Mouse (Mus musculus) limb, embryonic 12.5 days (tissue): Measurements from ENCODE around the gene Mindy1. TPM values are rescaled to one million over a fixed set of nuclear protein-coding genes. Genes with fewer than 3 reads are reported as not detected.
A peak's percentile ranks its signal among the peaks of the same experiment; 100 is the strongest.

ENCODE experiments used
- ATAC-seq: fragments of 200-750 bp; cut with Nextera tagmentation; 2 replicates; pipeline ENCODE4 v1.8.0; 2017; ENCODE audit warnings: low read depth, moderate TSS enrichment; ENCODE audit not compliant: insufficient number of reproducible peaks, insufficient read depth, low FRiP score, low TSS enrichment
- H3K27ac ChIP-seq: fragments of 300-500 bp; sonication (generic); 2 replicates; pipeline ENCODE4 v1.5.1; 2016; ENCODE audit warnings: mild to moderate bottlenecking, moderate library complexity
- H3K27me3 ChIP-seq: fragments of 300-500 bp; sonication (generic); 2 replicates; pipeline ENCODE4 v1.6.1; 2016; ENCODE audit warnings: mild to moderate bottlenecking, moderate library complexity
- H3K36me3 ChIP-seq: fragments of 300-500 bp; sonication (generic); 2 replicates; pipeline ENCODE4 v1.6.1; 2016; ENCODE audit warnings: mild to moderate bottlenecking, moderate library complexity
- H3K4me1 ChIP-seq: fragments of 300-500 bp; sonication (generic); replicated peaks from 2 replicates; pipeline ENCODE4 v1.6.1; 2016
- H3K4me2 ChIP-seq: fragments of 300-500 bp; sonication (generic); 2 replicates; pipeline ENCODE4 v1.6.1; 2016; ENCODE audit warnings: mild to moderate bottlenecking, moderate library complexity
- H3K4me3 ChIP-seq: fragments of 300-500 bp; sonication (generic); replicated peaks from 2 replicates; pipeline ENCODE4 v1.5.1; 2016; ENCODE audit warnings: mild to moderate bottlenecking
- H3K9ac ChIP-seq: fragments of 300-500 bp; sonication (generic); replicated peaks from 2 replicates; pipeline ENCODE4 v1.6.1; 2016; ENCODE audit warnings: mild to moderate bottlenecking, moderate library complexity
- H3K9me3 ChIP-seq: fragments of 300-500 bp; sonication (generic); 2 replicates; pipeline ENCODE4 v1.6.1; 2016; ENCODE audit warnings: mild to moderate bottlenecking, moderate library complexity
- WGBS: fragments of 180-500 bp; shearing (Covaris S2); methylation state at CpG from one replicate; pipeline ENCODE4 v1.1.7; 2016; 5-methylcytosine and 5-hydroxymethylcytosine counted together
- polyA plus RNA-seq: library from polyadenylated mRNA; unstranded; fragments of >200 nt; fragmentation: Nextera tagmentation; extraction: Ambion mirVana; gene quantifications from 2 replicates; pipeline ENCODE4 v1.2.1, GENCODE M21; 2016

The Mindy1 gene
- polyA plus RNA-seq, 1 experiment from 2014 or later, result 38.7 TPM

- H3K4me1 ChIP-seq, result peaks cover 20% of the 10 kb centered on the region
- 89% methylated on average over 12 of the region's 12 CpGs for WGBS
- no peak overlapping the region for H3K9ac ChIP-seq
Measured at GRCm38 (mm10) chr3:95284501-95285281, 3.5 kb downstream of the Mindy1 start.

GRCm38 (mm10) chr3:95285390-95285789 lies 4.2 kb downstream of the Mindy1 start:
- peaks cover 34% of the 10 kb centered on the region for H3K36me3 ChIP-seq
- H3K27ac ChIP-seq, result no peak overlapping the region
- no peak for ATAC-seq
- no peak overlapping the region for H3K9ac ChIP-seq
- H3K4me3 ChIP-seq, result no peak overlapping the region
- no peaks in the 10 kb centered on the region for H3K27me3 ChIP-seq
- 93% methylated on average over 5 of the region's 5 CpGs for WGBS
- no peaks in the 10 kb centered on the region for H3K9me3 ChIP-seq
- H3K4me2 ChIP-seq, result no peak overlapping the region
- H3K4me1 ChIP-seq, result peaks cover 20% of the 10 kb centered on the region

More at GRCm38 (mm10) chr3:95284501-95285281, 3.5 kb downstream of the Mindy1 start:
- H3K4me2 ChIP-seq, result peak overlapping the region; percentile 79
- no peak overlapping the region; the same call in 1 of the 2 replicates for H3K27ac ChIP-seq
- 0 out of 2 replicates have a peak overlapping the region, but pooled peaks have one; percentile 73 for H3K4me3 ChIP-seq
- no peaks in the 10 kb centered on the region for H3K9me3 ChIP-seq
- H3K27me3 ChIP-seq, result no peaks in the 10 kb centered on the region
- peaks cover 27% of the 10 kb centered on the region for H3K36me3 ChIP-seq
- no peak for ATAC-seq

GRCm38 (mm10) chr3:95286011-95286410 lies 4.9 kb downstream of the Mindy1 start:
- Histone ChIP-seq H3K36me3 (peaks cover 40% of the 10 kb centered on the region), H3K4me1 (peaks cover 17% of the 10 kb centered on the region), H3K27me3 (no peaks in the 10 kb centered on the region), H3K4me3 (no peak overlapping the region), H3K9me3 (no peaks in the 10 kb centered on the region), H3K27ac (no peak overlapping the region), H3K4me2 (no peak overlapping the region), H3K9ac (no peak overlapping the region)
- ATAC-seq, result no peak
- WGBS, result 60% methylated on average over 5 of the region's 5 CpGs

- Histone ChIP-seq H3K4me3 (no peak overlapping the region), H3K9ac (no peak overlapping the region), H3K27ac (no peak overlapping the region), H3K36me3 (peaks cover 45% of the 10 kb centered on the region), H3K4me1 (peaks cover 17% of the 10 kb centered on the region), H3K4me2 (no peak overlapping the region), H3K27me3 (no peaks in the 10 kb centered on the region), H3K9me3 (no peaks in the 10 kb centered on the region)
- 86% methylated on average over 7 of the region's 7 CpGs for WGBS
- no peak for ATAC-seq
Measured at GRCm38 (mm10) chr3:95286510-95286909, 5.4 kb downstream of the Mindy1 start.

GRCm38 (mm10) chr3:95287541-95287940 lies 6.4 kb downstream of the Mindy1 start:
- Histone ChIP-seq H3K4me1 (peaks cover 17% of the 10 kb centered on the region), H3K9me3 (no peaks in the 10 kb centered on the region), H3K4me2 (no peak overlapping the region), H3K4me3 (no peak overlapping the region), H3K27me3 (no peaks in the 10 kb centered on the region), H3K9ac (no peak overlapping the region), H3K27ac (no peak overlapping the region), H3K36me3 (peaks cover 56% of the 10 kb centered on the region)
- no peak for ATAC-seq
- WGBS, result 94% methylated on average over 3 of the region's 3 CpGs

- ATAC-seq, result no peak
- Histone ChIP-seq H3K4me2 (no peak overlapping the region), H3K27ac (no peak overlapping the region), H3K4me3 (no peak overlapping the region), H3K9ac (no peak overlapping the region), H3K4me1 (peaks cover 8% of the 10 kb centered on the region), H3K27me3 (no peaks in the 10 kb centered on the region), H3K9me3 (no peaks in the 10 kb centered on the region), H3K36me3 (peaks cover 74% of the 10 kb centered on the region)
- 93% methylated on average over 4 of the region's 4 CpGs for WGBS
Measured at GRCm38 (mm10) chr3:95289419-95289818, 8.3 kb downstream of the Mindy1 start.

GRCm38 (mm10) chr3:95290156-95290555 lies 9.0 kb downstream of the Mindy1 start:
- no peak overlapping the region for H3K9ac ChIP-seq
- no peak overlapping the region for H3K4me2 ChIP-seq
- peaks cover under 1% of the 10 kb centered on the region; the same call in 1 of the 2 replicates for H3K4me1 ChIP-seq
- WGBS, result 73% methylated on average over 6 of the region's 6 CpGs
- peaks cover 82% of the 10 kb centered on the region for H3K36me3 ChIP-seq
- H3K4me3 ChIP-seq, result no peak overlapping the region
- H3K9me3 ChIP-seq, result no peaks in the 10 kb centered on the region
- ATAC-seq, result no peak
- no peak overlapping the region for H3K27ac ChIP-seq
- H3K27me3 ChIP-seq, result no peaks in the 10 kb centered on the region

GRCm38 (mm10) chr3:95291041-95291440 lies 9.9 kb downstream of the Mindy1 start:
- Histone ChIP-seq H3K9me3 (no peaks in the 10 kb centered on the region), H3K9ac (no peak overlapping the region), H3K27ac (no peak overlapping the region), H3K4me1 (peaks cover 5% of the 10 kb centered on the region), H3K4me3 (no peak overlapping the region), H3K4me2 (no peak overlapping the region), H3K27me3 (no peaks in the 10 kb centered on the region), H3K36me3 (peaks cover 87% of the 10 kb centered on the region)
- no peak for ATAC-seq
- WGBS, result 84% methylated on average over 4 of the region's 4 CpGs

- H3K4me2 ChIP-seq, result no peak overlapping the region
- H3K9me3 ChIP-seq, result no peaks in the 10 kb centered on the region
- no peak overlapping the region for H3K4me3 ChIP-seq
- no peak overlapping the region for H3K9ac ChIP-seq
- H3K36me3 ChIP-seq, result peaks cover 92% of the 10 kb centered on the region
- no peak overlapping the region for H3K27ac ChIP-seq
- peaks cover 9% of the 10 kb centered on the region for H3K4me1 ChIP-seq
- 95% methylated on average over 2 of the region's 2 CpGs for WGBS
- no peaks in the 10 kb centered on the region for H3K27me3 ChIP-seq
- ATAC-seq, result no peak
Measured at GRCm38 (mm10) chr3:95292899-95293298, 11.8 kb downstream of the Mindy1 start.

- Histone ChIP-seq H3K4me2 (no peak overlapping the region), H3K9ac (no peak overlapping the region), H3K27ac (no peak overlapping the region), H3K4me1 (peaks cover 9% of the 10 kb centered on the region), H3K27me3 (no peaks in the 10 kb centered on the region), H3K4me3 (no peak overlapping the region), H3K36me3 (peaks cover 86% of the 10 kb centered on the region), H3K9me3 (no peaks in the 10 kb centered on the region)
- 79% methylated on average over 11 of the region's 11 CpGs for WGBS
- no peak for ATAC-seq
Measured at GRCm38 (mm10) chr3:95293537-95293936, 12.4 kb downstream of the Mindy1 start.

- H3K9me3 ChIP-seq, result no peaks in the 10 kb centered on the region
- H3K27me3 ChIP-seq, result no peaks in the 10 kb centered on the region
- no peak overlapping the region for H3K27ac ChIP-seq
- H3K4me1 ChIP-seq, result peaks cover 9% of the 10 kb centered on the region
- H3K36me3 ChIP-seq, result peaks cover 78% of the 10 kb centered on the region
- no peak overlapping the region for H3K4me3 ChIP-seq
- 92% methylated on average over 7 of the region's 7 CpGs for WGBS
- H3K9ac ChIP-seq, result no peak overlapping the region
- no peak for ATAC-seq
- no peak overlapping the region for H3K4me2 ChIP-seq
Measured at GRCm38 (mm10) chr3:95294316-95294715, 13.2 kb downstream of the Mindy1 start.

- Histone ChIP-seq H3K9ac (no peak overlapping the region), H3K27ac (no peak overlapping the region), H3K36me3 (peaks cover 74% of the 10 kb centered on the region), H3K4me2 (no peak overlapping the region), H3K9me3 (no peaks in the 10 kb centered on the region), H3K27me3 (no peaks in the 10 kb centered on the region), H3K4me1 (peaks cover 9% of the 10 kb centered on the region), H3K4me3 (no peak overlapping the region)
- 83% methylated on average over 5 of the region's 5 CpGs for WGBS
- ATAC-seq, result no peak
Measured at GRCm38 (mm10) chr3:95294718-95295117, 13.6 kb downstream of the Mindy1 start.
